Mouse (Mus musculus): ENCODE measurements around the gene Rel.

DNA sequence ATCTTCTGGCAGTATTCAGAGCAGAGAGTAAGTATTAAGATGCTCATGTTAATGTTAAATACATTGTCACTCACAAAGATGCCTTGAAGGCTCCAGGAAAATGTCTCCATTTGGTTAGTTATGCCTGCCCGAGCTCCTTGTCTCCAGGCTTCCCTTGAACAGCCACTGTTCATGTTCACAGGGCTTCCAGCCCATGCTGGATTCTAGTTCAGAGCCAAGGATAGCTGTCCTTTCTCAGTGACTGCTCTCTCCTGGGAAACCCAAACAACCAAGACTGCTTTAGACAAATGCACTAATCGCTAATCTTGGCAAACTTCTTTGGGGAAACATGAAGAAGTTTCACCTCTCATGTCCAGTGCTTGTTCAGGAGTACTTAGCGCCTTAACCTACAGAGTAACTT lies 58.5 kb downstream of the Rel start:
- TF ChIP-seq CTCF (IDR thresholded peaks at IDR 0.05; ENCODE audit: borderline replicate concordance, insufficient read depth, low read depth, low read length): no peak
- no peak for TF ChIP-seq POLR2A (IDR thresholded peaks at IDR 0.05; ENCODE audit: borderline replicate concordance, insufficient read depth, low read length)

Data from cerebellum, adult 2 months (tissue).